Mouse (Mus musculus) embryonic facial prominence, embryonic 11.5 days (tissue): ENCODE measurements around the gene Arhgap5. TPM values are rescaled to one million over a fixed set of nuclear protein-coding genes. Genes with fewer than 3 reads are reported as not detected.

Experiments
- polyA plus RNA-seq: library from polyadenylated mRNA; unstranded; fragments of >200 nt; fragmentation: Nextera tagmentation; extraction: Ambion mirVana; gene quantifications from 2 replicates; pipeline ENCODE4 v1.2.1, GENCODE M21; 2014

The Arhgap5 gene
- polyA plus RNA-seq, 1 experiment from 2014 or later = 70.6 TPM

Other genes with a start within 250 kb of the Arhgap5 start
- 4.5 and 5.2 TPM in 2 replicates for gene Akap6, start 195.4 kb downstream of the Arhgap5 start, polyA plus RNA-seq